Mouse (Mus musculus): Measurements from ENCODE around the gene Neil1.

GRCm38 (mm10) chr9:57156383-57156782, 8.3 kb upstream of the Neil1 start:
- no peak for TF ChIP-seq CTCF (IDR thresholded peaks at IDR 0.05; ENCODE audit: low read depth, low read length)
- TF ChIP-seq POLR2A (IDR thresholded peaks at IDR 0.05; ENCODE audit: extremely low read depth, insufficient read depth, low read length): no peak

Measured in liver, adult 2 months (tissue).